Mouse (Mus musculus) neutrophil, adult 5-6 weeks (primary cell): ENCODE measurements around the gene Xpa. TPM values are rescaled to one million over a fixed set of nuclear protein-coding genes. Genes with fewer than 3 reads are reported as not detected.

Experiments used
- total RNA-seq: library from RNA; stranded (forward); fragments of 200-1000 nt; gene quantifications from 2 replicates; pipeline ENCODE4 v1.2.3, GENCODE M21; 2017

Xpa gene
- total RNA-seq, 1 experiment from 2014 or later: 81.4 TPM

Other genes starting within 250 kb of the Xpa start
- 45.1 and 53.4 TPM in 2 replicates for gene Tdrd7, start 231.0 kb downstream of the Xpa start, total RNA-seq
- 0.61 and 1.2 TPM in 2 replicates for gene Tmod1, start 157.4 kb downstream of the Xpa start, total RNA-seq
- 39.9 and 42.0 TPM in 2 replicates for gene Ncbp1, start 57.7 kb downstream of the Xpa start, total RNA-seq
- 27.4 and 31.9 TPM in 2 replicates for gene Tstd2, start 57.6 kb downstream of the Xpa start, total RNA-seq
- not detected in 2 replicates for gene Foxe1, start 147.3 kb upstream of the Xpa start, total RNA-seq
- gene Trmo, start 193.1 kb upstream of the Xpa start, total RNA-seq: 10.1 and 13.2 TPM in 2 replicates
- gene Hemgn, start 217.2 kb upstream of the Xpa start, total RNA-seq: 0.47 and 0.74 TPM in 2 replicates